Mouse (Mus musculus): ENCODE results near the gene C1ra. TPM values are rescaled to one million over a fixed set of nuclear protein-coding genes. Genes with fewer than 3 reads are reported as not detected.
"Not testable (repeated sequence)": the region's sequence is repeated elsewhere in the genome, so short reads cannot be mapped to it uniquely, and the experiment has no call there.

C1ra gene
- polyA plus RNA-seq, 1 experiment = 0.22 TPM

- DNase-seq (ENCODE audit: low read depth) = no peak
- TF ChIP-seq POLR2A (IDR thresholded peaks at IDR 0.05; ENCODE audit: borderline replicate concordance, extremely low read depth, insufficient read depth, insufficient read length, poor library complexity, severe bottlenecking) (no peak), CTCF (IDR thresholded peaks at IDR 0.05; ENCODE audit: borderline replicate concordance, extremely low read depth, insufficient read depth, insufficient read length) (no peak)
These were observed 35.4 kb upstream of the C1ra start for GRCm38 (mm10) chr6:124476796-124477195.

GRCm38 (mm10) chr6:124477221-124477655 lies 35.0 kb upstream of the C1ra start:
- no peak for DNase-seq (ENCODE audit: low read depth)
- no peak for TF ChIP-seq CTCF (IDR thresholded peaks at IDR 0.05; ENCODE audit: borderline replicate concordance, extremely low read depth, insufficient read depth, insufficient read length)
- no peak for TF ChIP-seq POLR2A (IDR thresholded peaks at IDR 0.05; ENCODE audit: borderline replicate concordance, extremely low read depth, insufficient read depth, insufficient read length, poor library complexity, severe bottlenecking)

GRCm38 (mm10) chr6:124477922-124478651 lies 34.1 kb upstream of the C1ra start:
- DNase-seq (ENCODE audit: low read depth) = no peak
- no peak for TF ChIP-seq CTCF (IDR thresholded peaks at IDR 0.05; ENCODE audit: borderline replicate concordance, extremely low read depth, insufficient read depth, insufficient read length)
- TF ChIP-seq POLR2A (IDR thresholded peaks at IDR 0.05; ENCODE audit: borderline replicate concordance, extremely low read depth, insufficient read depth, insufficient read length, poor library complexity, severe bottlenecking) = no peak

- DNase-seq (ENCODE audit: low read depth) = no peak
- no peak for TF ChIP-seq POLR2A (IDR thresholded peaks at IDR 0.05; ENCODE audit: borderline replicate concordance, extremely low read depth, insufficient read depth, insufficient read length, poor library complexity, severe bottlenecking)
These were observed 33.2 kb upstream of the C1ra start for GRCm38 (mm10) chr6:124478874-124479572.

- no peak for DNase-seq (ENCODE audit: low read depth)
- TF ChIP-seq POLR2A (IDR thresholded peaks at IDR 0.05; ENCODE audit: borderline replicate concordance, extremely low read depth, insufficient read depth, insufficient read length, poor library complexity, severe bottlenecking) = no peak
- TF ChIP-seq CTCF (IDR thresholded peaks at IDR 0.05; ENCODE audit: borderline replicate concordance, extremely low read depth, insufficient read depth, insufficient read length) = no peak
These were observed 32.7 kb upstream of the C1ra start for GRCm38 (mm10) chr6:124479573-124479930.

GRCm38 (mm10) chr6:124480295-124480694 lies 31.9 kb upstream of the C1ra start:
- TF ChIP-seq POLR2A (IDR thresholded peaks at IDR 0.05; ENCODE audit: borderline replicate concordance, extremely low read depth, insufficient read depth, insufficient read length, poor library complexity, severe bottlenecking) = no peak
- TF ChIP-seq CTCF (IDR thresholded peaks at IDR 0.05; ENCODE audit: borderline replicate concordance, extremely low read depth, insufficient read depth, insufficient read length) = peak; percentile 51; the same call in 1 of the 2 replicates
- DNase-seq (ENCODE audit: low read depth) = peak; percentile 64

GRCm38 (mm10) chr6:124481571-124481970 lies 30.6 kb upstream of the C1ra start:
- TF ChIP-seq POLR2A (IDR thresholded peaks at IDR 0.05; ENCODE audit: borderline replicate concordance, extremely low read depth, insufficient read depth, insufficient read length, poor library complexity, severe bottlenecking) = no peak
- TF ChIP-seq CTCF (IDR thresholded peaks at IDR 0.05; ENCODE audit: borderline replicate concordance, extremely low read depth, insufficient read depth, insufficient read length) = peak; percentile 68; the same call in 1 of the 2 replicates
- DNase-seq (ENCODE audit: low read depth) = peak; percentile 49

GRCm38 (mm10) chr6:124483831-124484230 lies 28.4 kb upstream of the C1ra start:
- DNase-seq (ENCODE audit: low read depth) = not testable (repeated sequence)

GRCm38 (mm10) chr6:124484851-124485250 lies 27.4 kb upstream of the C1ra start:
- no peak for DNase-seq (ENCODE audit: low read depth)

GRCm38 (mm10) chr6:124485414-124486144 lies 26.6 kb upstream of the C1ra start:
- TF ChIP-seq POLR2A (IDR thresholded peaks at IDR 0.05; ENCODE audit: borderline replicate concordance, extremely low read depth, insufficient read depth, insufficient read length, poor library complexity, severe bottlenecking) (peak; percentile 20; the same call in 1 of the 2 replicates), CTCF (IDR thresholded peaks at IDR 0.05; ENCODE audit: borderline replicate concordance, extremely low read depth, insufficient read depth, insufficient read length) (no peak)
- DNase-seq (ENCODE audit: low read depth) = peak; percentile 84

More at GRCm38 (mm10) chr6:124484851-124485250, 27.4 kb upstream of the C1ra start:
- TF ChIP-seq POLR2A (IDR thresholded peaks at IDR 0.05; ENCODE audit: borderline replicate concordance, extremely low read depth, insufficient read depth, insufficient read length, poor library complexity, severe bottlenecking) (no peak), CTCF (IDR thresholded peaks at IDR 0.05; ENCODE audit: borderline replicate concordance, extremely low read depth, insufficient read depth, insufficient read length) (no peak)

- no peak for TF ChIP-seq POLR2A (IDR thresholded peaks at IDR 0.05; ENCODE audit: borderline replicate concordance, extremely low read depth, insufficient read depth, insufficient read length, poor library complexity, severe bottlenecking)
- TF ChIP-seq CTCF (IDR thresholded peaks at IDR 0.05; ENCODE audit: borderline replicate concordance, extremely low read depth, insufficient read depth, insufficient read length) = no peak
- DNase-seq (ENCODE audit: low read depth) = no peak
These were observed 24.7 kb upstream of the C1ra start for GRCm38 (mm10) chr6:124487509-124487908.
